Mouse (Mus musculus) lung, adult 18-20 months (tissue): Measurements from ENCODE around the gene Tcl1b2.
A peak's percentile ranks its signal among the peaks of the same experiment; 100 is the strongest.
"Not testable (repeated sequence)": the region's sequence is repeated elsewhere in the genome, so short reads cannot be mapped to it uniquely, and the experiment has no call there.

Source experiments
- DNase-seq, 2 experiments: peaks; one replicate each; pipeline ENCODE4 v3.0.0; 2022; ENCODE audit warnings: mixed read lengths in 2 of 2

Tcl1b2 gene

DNA sequence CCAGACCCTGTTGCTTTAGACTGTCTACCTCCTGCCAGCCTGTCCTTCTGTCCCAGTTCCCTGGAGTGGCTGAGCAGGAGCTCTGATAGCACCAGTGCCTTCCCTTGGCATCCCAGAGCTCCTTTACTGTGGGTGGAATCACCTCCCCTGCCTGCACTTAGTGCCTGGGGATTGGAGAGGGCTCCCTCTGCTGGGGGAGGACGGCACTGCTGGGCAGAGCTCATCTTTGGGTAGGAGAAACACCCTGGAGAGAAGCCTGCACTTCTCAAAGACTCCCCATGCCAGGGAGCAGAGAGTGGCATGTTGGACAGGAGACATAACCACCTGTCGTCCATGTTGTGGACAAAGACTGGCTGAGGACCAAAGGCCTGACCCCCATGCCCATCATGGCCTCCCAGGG lies 28.5 kb downstream of the Tcl1b2 start:
- peak; percentile 26 to 28 for DNase-seq

DNA sequence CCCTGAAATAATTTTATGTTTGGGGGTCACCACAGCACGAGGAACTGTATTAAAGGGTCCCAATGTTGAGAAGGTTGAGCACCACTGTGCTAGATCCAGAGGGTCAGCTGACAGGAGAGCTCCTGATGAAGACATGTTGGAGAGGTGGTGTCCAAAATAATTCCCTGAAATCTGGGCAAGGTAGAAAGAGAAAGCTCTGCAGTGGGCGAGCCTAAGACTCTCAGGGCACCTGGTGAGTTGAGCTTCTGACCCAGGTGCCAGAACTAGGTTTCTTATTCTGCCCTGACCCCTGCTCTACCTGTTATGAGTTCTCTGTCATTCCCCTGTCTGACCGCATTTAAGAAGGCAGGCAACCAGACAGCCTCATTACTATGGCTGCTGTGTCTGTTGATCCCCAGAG lies 30.2 kb downstream of the Tcl1b2 start, which contains the start of gene Tcl1b5:
Gene Tcl1b5, plus strand, starts transcription at position 301 of the 400 bp plus-strand sequence.
- not testable (repeated sequence) for DNase-seq

GRCm38 (mm10) chr12:105181040-105181644 lies 35.3 kb downstream of the Tcl1b2 start:
- DNase-seq: not testable (repeated sequence)

- DNase-seq: not testable (repeated sequence)
Measured at GRCm38 (mm10) chr12:105188980-105189379, 43.2 kb downstream of the Tcl1b2 start.

GRCm38 (mm10) chr12:105190743-105191142 lies 44.9 kb downstream of the Tcl1b2 start, which contains the start of gene Tcl1b3:
Tcl1b3 (plus strand) TSS chr12:105191043.
- not testable (repeated sequence) for DNase-seq

GRCm38 (mm10) chr12:105199684-105200497 lies 54.1 kb downstream of the Tcl1b2 start:
- DNase-seq: not testable (repeated sequence)

GRCm38 (mm10) chr12:105201657-105202056 lies 55.8 kb downstream of the Tcl1b2 start, which contains the start of gene Tcl1b4:
Tcl1b4 (plus strand) TSS chr12:105201957.
- DNase-seq: not testable (repeated sequence)
